8 mouse cellular contexts compared by ENCODE assay signal in the genomic region with DNA sequence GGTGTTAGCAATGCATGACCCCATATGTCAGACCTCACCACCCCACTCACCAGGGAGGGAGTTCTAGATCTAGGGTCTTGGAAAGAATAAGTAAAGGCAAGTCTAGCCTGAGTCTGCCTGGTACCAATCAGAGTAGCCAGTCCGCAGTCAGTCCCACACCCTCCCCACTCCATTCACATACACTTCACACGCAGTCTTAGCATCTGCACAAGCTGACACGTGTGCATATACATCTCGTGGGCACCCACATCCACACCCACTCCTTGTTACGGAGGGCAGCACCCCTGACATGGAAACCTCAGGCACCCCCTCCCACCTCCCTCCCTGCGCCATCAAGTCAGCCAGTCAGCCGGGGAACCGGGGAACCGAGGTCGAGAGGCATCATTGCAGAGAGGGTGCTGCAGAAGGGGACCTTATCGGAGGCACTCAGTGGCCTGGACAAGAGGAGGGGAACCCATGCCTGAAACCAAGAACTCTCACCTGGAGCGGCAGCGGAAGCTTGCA. TPM values are rescaled to one million over a fixed set of nuclear protein-coding genes. Genes with fewer than 3 reads are reported as not detected.
A peak's percentile ranks its signal among the peaks of the same experiment; 100 is the strongest.
DNase-seq lines count a peak whose midpoint lies in the region; ATAC-seq and TF ChIP-seq lines count a peak whose summit lies in the region.

No protein-coding gene starts in this region.

- no peak for TF ChIP-seq EP300 in MEL (IDR thresholded peaks at IDR 0.05; ENCODE audit: low read depth in 1 of 2, low read length in 2 of 2)

- TF ChIP-seq POLR2A in MEL (IDR thresholded peaks at IDR 0.05; ENCODE audit: control insufficient read depth in 1 of 2, insufficient read depth in 1 of 2, low read depth in 1 of 2, low read length in 2 of 2, poor library complexity in 1 of 2): 0 out of 4 replicates have a peak, but pooled peaks of 1 of the 2 experiments have one; percentile 17

- TF ChIP-seq CTCF in MEL (IDR thresholded peaks at IDR 0.05 in 2 of 3, conservative IDR thresholded peaks at IDR 0.05 in 1 of 3; ENCODE audit: control insufficient read depth in 1 of 3, insufficient read depth in 1 of 3, low read depth in 2 of 3, low read length in 3 of 3, poor library complexity in 1 of 3, severe bottlenecking in 1 of 3): no peak

- 13% methylated on average over 13 of the region's 13 CpGs for WGBS in heart, embryonic 14.5 days
- 18% methylated on average over 13 of the region's 13 CpGs for WGBS in hindbrain, embryonic 10.5 days

- peaks cover 38 to 55% of the 10 kb centered on the region in 2 experiments for H3K4me1 ChIP-seq in heart, embryonic 14.5 days (ENCODE audit: control insufficient read depth in 2 of 2, insufficient read depth in 2 of 2, low read length in 2 of 2)
- H3K4me1 ChIP-seq in MEL (ENCODE audit: control insufficient read depth in 1 of 2, insufficient read depth in 2 of 2, low read length in 2 of 2): peaks cover 12 to 34% of the 10 kb centered on the region in 2 experiments
- peaks cover 82% of the 10 kb centered on the region for H3K4me1 ChIP-seq in hindbrain, embryonic 10.5 days (replicated peaks)

- H3K79me2 ChIP-seq in MEL (ENCODE audit: control insufficient read depth, insufficient read depth, low read length, poor library complexity): peaks cover 53% of the 10 kb centered on the region

- H3K27ac ChIP-seq in heart, embryonic 14.5 days (replicated peaks in 1 of 2; ENCODE audit: control insufficient read depth in 1 of 2, insufficient read depth in 1 of 2, low read depth in 2 of 2, low read length in 2 of 2): peak overlapping the region in 1 of 2 experiments; percentile 90; a peak in 2 of 4 replicates
- peak overlapping the region; percentile 13 for H3K27ac ChIP-seq in MEL (ENCODE audit: control insufficient read depth, low read depth, low read length)
- H3K27ac ChIP-seq in hindbrain, embryonic 10.5 days: peak overlapping the region; percentile 95

- H3K9me3 ChIP-seq in heart, embryonic 14.5 days (ENCODE audit: control insufficient read depth, low read length): no peaks in the 10 kb centered on the region
- no peaks in the 10 kb centered on the region for H3K9me3 ChIP-seq in MEL (replicated peaks; ENCODE audit: insufficient read depth, low read length)
- no peaks in the 10 kb centered on the region for H3K9me3 ChIP-seq in hindbrain, embryonic 10.5 days

- intact Hi-C loops in heart, postnatal 10 days (cut with DNase I): loop anchor here (2.0 kb wide), 1 partner anchor 14 kb away; no protein-coding TSS in a partner anchor
- intact Hi-C loops in gastrocnemius, postnatal 14 days (cut with DNase I; ENCODE audit: low total_unique reads): no loop called here

- no peak for ATAC-seq in heart, embryonic 14.5 days (ENCODE audit: insufficient number of reproducible peaks, insufficient read depth, low FRiP score, low read depth)
- ATAC-seq in megakaryocyte progenitor cell, adult 5-6 weeks (replicated peaks; ENCODE audit: poor library complexity): peak; percentile 18

- H3K27me3 ChIP-seq in heart, embryonic 14.5 days (ENCODE audit: control insufficient read depth, insufficient read depth, low read length): no peaks in the 10 kb centered on the region
- H3K27me3 ChIP-seq in MEL (ENCODE audit: control insufficient read depth in 1 of 2, insufficient read depth in 2 of 2, low read length in 2 of 2): no peaks in the 10 kb centered on the region
- peaks cover 12% of the 10 kb centered on the region; the same call in 1 of the 2 replicates for H3K27me3 ChIP-seq in hindbrain, embryonic 10.5 days (ENCODE audit: insufficient read depth, poor library complexity, severe bottlenecking)

- H3K36me3 ChIP-seq in heart, embryonic 14.5 days (ENCODE audit: control insufficient read depth, insufficient read depth, low read length): 0 out of 2 replicates have a peak, but pooled peaks cover 13% of the 10 kb centered on the region
- peaks cover 2 to 34% of the 10 kb centered on the region in 2 experiments for H3K36me3 ChIP-seq in MEL (ENCODE audit: control insufficient read depth in 1 of 2, insufficient read depth in 2 of 2, low read length in 2 of 2)
- peaks cover 12% of the 10 kb centered on the region for H3K36me3 ChIP-seq in hindbrain, embryonic 10.5 days

- no peak for DNase-seq in heart, postnatal 10 days
- DNase-seq in MEL (ENCODE audit: low read depth, low spot score) (no peak), MN1 (ENCODE audit: low spot score) (no peak)
- no peak for DNase-seq in hindbrain, embryonic 10.5 days (ENCODE audit: low spot score)
- no peak for DNase-seq in adrenal gland, postnatal 36 days
- DNase-seq in gastrocnemius, postnatal 14 days: no peak

- no peak for TF ChIP-seq RAD21 in MEL (IDR thresholded peaks at IDR 0.05; ENCODE audit: low read depth, low read length)

- H3K4me3 ChIP-seq in heart, embryonic 14.5 days (ENCODE audit: control insufficient read depth in 1 of 2, insufficient read depth in 1 of 2, low read depth in 1 of 2, low read length in 2 of 2): peak overlapping the region; percentile 69 to 76
- peak overlapping the region; percentile 81 to 89 for H3K4me3 ChIP-seq in MEL (ENCODE audit: control insufficient read depth in 1 of 2, insufficient read depth in 1 of 2, low read depth in 2 of 2, low read length in 2 of 2)
- peak overlapping the region; percentile 91 for H3K4me3 ChIP-seq in hindbrain, embryonic 10.5 days

- peak overlapping the region; percentile 81 for H3K9ac ChIP-seq in heart, embryonic 14.5 days (ENCODE audit: low read length)
- peak overlapping the region; percentile 56 for H3K9ac ChIP-seq in MEL (ENCODE audit: control insufficient read depth, low read depth, low read length, poor library complexity, severe bottlenecking)

- peak overlapping the region; percentile 94 for H3K4me2 ChIP-seq in heart, embryonic 14.5 days (ENCODE audit: low read length)

TF ChIP-seq in MEL, 35 proteins besides CTCF, POLR2A, EP300 and RAD21:
- TF ChIP-seq MXI1 (IDR thresholded peaks at IDR 0.05; ENCODE audit: low read depth, low read length) (peak; percentile 28; the same call in 1 of the 2 replicates), MAX (IDR thresholded peaks at IDR 0.05; ENCODE audit: low read length) (no peak), TBP (IDR thresholded peaks at IDR 0.05; ENCODE audit: low read depth, low read length) (no peak), USF1 (IDR thresholded peaks at IDR 0.05; ENCODE audit: low read depth, low read length) (no peak), KAT2A (conservative IDR thresholded peaks at IDR 0.05; ENCODE audit: low read depth, low read length) (no peak), POLR2AphosphoS2 (IDR thresholded peaks at IDR 0.05; ENCODE audit: low read length) (no peak), UBTF (IDR thresholded peaks at IDR 0.05; ENCODE audit: borderline replicate concordance, insufficient read depth, low read depth, low read length) (0 out of 2 replicates have a peak, but pooled peaks have one; percentile 18), CHD1 (IDR thresholded peaks at IDR 0.05; ENCODE audit: low read depth, low read length) (no peak), MEF2A (IDR thresholded peaks at IDR 0.05; ENCODE audit: extremely low read depth, insufficient replicate concordance, low read depth, low read length, poor library complexity, severe bottlenecking) (no peak)

RNA-seq across cellular contexts. Expression of gene Ampd2, which starts 1.6 kb away (rescaled TPM):
- polyA plus RNA-seq in heart, embryonic 14.5 days (2014; fragmentation: Nextera tagmentation; extraction: Ambion mirVana): 15.3 and 20.3 TPM in 2 replicates
- 10 to 100 TPM; 12.2 to 14.7 TPM for total RNA-seq in heart, postnatal 10 days (2021)
- total RNA-seq in MEL (2012; rRNA removed): 54.9 and 69.1 TPM in 2 replicates
- 100 to 1,000 TPM in 1 of 2 experiments, not detected in 1; 201 TPM for polyA plus RNA-seq in MEL (2012; ENCODE audit: insufficient read depth in 1 of 2, insufficient read length in 2 of 2, low read depth in 1 of 2, low replicate concordance in 2 of 2, missing spikeins in 1 of 2)
- polyA plus RNA-seq in hindbrain, embryonic 10.5 days (2016; fragmentation: Nextera tagmentation; extraction: Ambion mirVana): 53.3 and 58.7 TPM in 2 replicates
- total RNA-seq in megakaryocyte progenitor cell, adult 5-6 weeks (2015): 52.9 and 63.6 TPM in 2 replicates
- total RNA-seq in megakaryocyte progenitor cell, adult 5-6 weeks (2017): 33.9 and 48.4 TPM in 2 replicates
- 100 to 1,000 TPM; 133 to 143 TPM for total RNA-seq in adrenal gland, postnatal 36 days (2021)
- total RNA-seq in gastrocnemius, postnatal 14 days (2021): 1 to 10 TPM; 4.8 to 7.2 TPM

RNA-seq across cellular contexts. Expression of gene Gnat2, which starts 7.8 kb away (rescaled TPM):
- 0.59 and 0.73 TPM in 2 replicates for polyA plus RNA-seq in heart, embryonic 14.5 days (2014; fragmentation: Nextera tagmentation; extraction: Ambion mirVana)
- under 1 TPM in 1 of 2 experiments, not detected in 1; 0.38 TPM for total RNA-seq in heart, postnatal 10 days (2021)
- total RNA-seq in MEL (2012; rRNA removed): 4.7 and 6.4 TPM in 2 replicates
- polyA plus RNA-seq in MEL (2012; ENCODE audit: insufficient read depth in 1 of 2, insufficient read length in 2 of 2, low read depth in 1 of 2, low replicate concordance in 2 of 2, missing spikeins in 1 of 2): 10 to 100 TPM in 1 of 2 experiments, not detected in 1; 12.4 TPM
- polyA plus RNA-seq in hindbrain, embryonic 10.5 days (2016; fragmentation: Nextera tagmentation; extraction: Ambion mirVana): 0.46 and 0.81 TPM in 2 replicates
- total RNA-seq in megakaryocyte progenitor cell, adult 5-6 weeks (2015): 0.72 and 1.8 TPM in 2 replicates
- 1.0 and 2.0 TPM in 2 replicates for total RNA-seq in megakaryocyte progenitor cell, adult 5-6 weeks (2017)
- 10 to 100 TPM; 11.5 to 14.7 TPM for total RNA-seq in adrenal gland, postnatal 36 days (2021)
- total RNA-seq in gastrocnemius, postnatal 14 days (2021): under 1 TPM in 1 of 2 experiments, not detected in 1; 0.23 TPM

RNA-seq across cellular contexts. Expression of gene Gstm4, which starts 40.1 kb away (rescaled TPM):
- polyA plus RNA-seq in heart, embryonic 14.5 days (2014; fragmentation: Nextera tagmentation; extraction: Ambion mirVana): 15.6 and 17.4 TPM in 2 replicates
- 10 to 100 TPM; 11.1 to 13.3 TPM for total RNA-seq in heart, postnatal 10 days (2021)
- total RNA-seq in MEL (2012; rRNA removed): 1.3 and 1.4 TPM in 2 replicates
- polyA plus RNA-seq in MEL (2012; ENCODE audit: insufficient read depth in 1 of 2, insufficient read length in 2 of 2, low read depth in 1 of 2, low replicate concordance in 2 of 2, missing spikeins in 1 of 2): 1 to 10 TPM in 1 of 2 experiments, not detected in 1; 7.4 TPM
- 12.8 and 13.9 TPM in 2 replicates for polyA plus RNA-seq in hindbrain, embryonic 10.5 days (2016; fragmentation: Nextera tagmentation; extraction: Ambion mirVana)
- 12.5 and 15.8 TPM in 2 replicates for total RNA-seq in megakaryocyte progenitor cell, adult 5-6 weeks (2015)
- total RNA-seq in megakaryocyte progenitor cell, adult 5-6 weeks (2017): 15.1 and 22.1 TPM in 2 replicates
- total RNA-seq in adrenal gland, postnatal 36 days (2021): 10 to 100 TPM; 12.0 to 19.0 TPM
- total RNA-seq in gastrocnemius, postnatal 14 days (2021): 10 to 100 TPM; 11.4 to 12.0 TPM
